Mouse (Mus musculus) ES-Bruce4 (cell line): ENCODE measurements around the gene Evx1. TPM values are rescaled to one million over a fixed set of nuclear protein-coding genes. Genes with fewer than 3 reads are reported as not detected.

Source experiments
- H3K27ac ChIP-seq: 2 replicates; pipeline ENCODE4 v1.5.1; 2012; ENCODE audit warnings: low read length, inconsistent platforms; ENCODE audit not compliant: insufficient read depth
- H3K27me3 ChIP-seq: 2 replicates; pipeline ENCODE4 v1.6.1; 2012; ENCODE audit warnings: mild to moderate bottlenecking, low read length, inconsistent platforms; ENCODE audit not compliant: control insufficient read depth, poor library complexity, insufficient read depth, severe bottlenecking
- H3K36me3 ChIP-seq: 2 replicates; pipeline ENCODE4 v1.6.1; 2012; ENCODE audit warnings: inconsistent platforms, mild to moderate bottlenecking, low read length, moderate library complexity; ENCODE audit not compliant: control insufficient read depth, poor library complexity, insufficient read depth, severe bottlenecking
- H3K4me1 ChIP-seq: one replicate; pipeline ENCODE4 v1.8.1; 2011; ENCODE audit warnings: low read length; ENCODE audit not compliant: control insufficient read depth, insufficient read depth
- H3K4me3 ChIP-seq: 2 replicates; pipeline ENCODE4 v1.5.1; 2011; ENCODE audit warnings: low read depth, mild to moderate bottlenecking, low read length
- H3K9ac ChIP-seq: 2 replicates; pipeline ENCODE4 v1.6.1; 2012; ENCODE audit warnings: low read depth, mild to moderate bottlenecking, inconsistent platforms; ENCODE audit not compliant: poor library complexity, severe bottlenecking
- H3K9me3 ChIP-seq: replicated peaks from 2 replicates; pipeline ENCODE4 v1.6.1; 2012; ENCODE audit warnings: mild to moderate bottlenecking, low read length, inconsistent platforms; ENCODE audit not compliant: control insufficient read depth, poor library complexity, insufficient read depth, severe bottlenecking
- CTCF ChIP-seq: IDR thresholded peaks from one replicate; pipeline ENCODE4 v1.8.1; 2011; ENCODE audit warnings: low read depth, low read length
- EP300 ChIP-seq: IDR thresholded peaks from 2 replicates; pipeline ENCODE4 v1.6.1; 2011; ENCODE audit warnings: low read depth, low read length; ENCODE audit not compliant: insufficient read depth
- POLR2A ChIP-seq: IDR thresholded peaks from one replicate; pipeline ENCODE4 v1.8.1; 2011; ENCODE audit warnings: low read length; ENCODE audit not compliant: insufficient read depth
- polyA plus RNA-seq: library from polyadenylated mRNA; stranded (reverse); fragments of >200 nt; gene quantifications from 2 replicates; pipeline ENCODE4 v1.2.4, GENCODE M21; 2011; ENCODE audit warnings: low read depth; ENCODE audit not compliant: missing spikeins, insufficient read depth, insufficient read length

The Evx1 gene
- polyA plus RNA-seq, 1 experiment, result 0.63 TPM

GRCm38 (mm10) chr6:52281084-52281483, 32.2 kb upstream of the Evx1 start:
- peaks cover 5% of the 10 kb centered on the region; the same call in 1 of the 2 replicates for H3K27me3 ChIP-seq
- no peaks in the 10 kb centered on the region for H3K4me1 ChIP-seq
- no peak for TF ChIP-seq POLR2A
- no peak for TF ChIP-seq CTCF
- no peak for TF ChIP-seq EP300
- no peak overlapping the region for H3K27ac ChIP-seq
- no peaks in the 10 kb centered on the region for H3K9me3 ChIP-seq
- H3K9ac ChIP-seq, result no peak overlapping the region
- H3K36me3 ChIP-seq, result no peaks in the 10 kb centered on the region
- H3K4me3 ChIP-seq, result no peak overlapping the region

GRCm38 (mm10) chr6:52283896-52284295, 29.4 kb upstream of the Evx1 start:
- H3K9me3 ChIP-seq, result no peaks in the 10 kb centered on the region
- no peaks in the 10 kb centered on the region for H3K36me3 ChIP-seq
- no peak overlapping the region for H3K9ac ChIP-seq
- H3K27me3 ChIP-seq, result no peaks in the 10 kb centered on the region
- no peaks in the 10 kb centered on the region for H3K4me1 ChIP-seq
- H3K27ac ChIP-seq, result no peak overlapping the region
- no peak for TF ChIP-seq EP300
- H3K4me3 ChIP-seq, result no peak overlapping the region

GRCm38 (mm10) chr6:52290186-52290585, 23.1 kb upstream of the Evx1 start:
- H3K4me1 ChIP-seq, result no peaks in the 10 kb centered on the region
- H3K36me3 ChIP-seq, result no peaks in the 10 kb centered on the region
- no peaks in the 10 kb centered on the region for H3K9me3 ChIP-seq
- H3K27me3 ChIP-seq, result peaks cover 8% of the 10 kb centered on the region; the same call in 1 of the 2 replicates
- no peak overlapping the region for H3K4me3 ChIP-seq
- no peak overlapping the region for H3K9ac ChIP-seq
- TF ChIP-seq EP300, result no peak
- TF ChIP-seq CTCF, result no peak
- no peak for TF ChIP-seq POLR2A
- H3K27ac ChIP-seq, result no peak overlapping the region

GRCm38 (mm10) chr6:52291021-52291860, 22.1 kb upstream of the Evx1 start:
- Histone ChIP-seq H3K9ac (peak overlapping the region; percentile 34), H3K4me1 (no peaks in the 10 kb centered on the region), H3K4me3 (peak overlapping the region; percentile 51), H3K36me3 (no peaks in the 10 kb centered on the region), H3K27me3 (peaks cover 8% of the 10 kb centered on the region; the same call in 1 of the 2 replicates), H3K9me3 (no peaks in the 10 kb centered on the region), H3K27ac (no peak overlapping the region)
- TF ChIP-seq EP300 (no peak), CTCF (no peak), POLR2A (no peak)

- H3K27ac ChIP-seq, result no peak overlapping the region
- no peaks in the 10 kb centered on the region for H3K36me3 ChIP-seq
- H3K4me3 ChIP-seq, result no peak overlapping the region
- TF ChIP-seq POLR2A (no peak), CTCF (no peak), EP300 (no peak)
- no peaks in the 10 kb centered on the region for H3K4me1 ChIP-seq
- no peaks in the 10 kb centered on the region for H3K9me3 ChIP-seq
- H3K9ac ChIP-seq, result no peak overlapping the region
- peaks cover 8% of the 10 kb centered on the region; the same call in 1 of the 2 replicates for H3K27me3 ChIP-seq
Observed at GRCm38 (mm10) chr6:52292328-52292727, 21.0 kb upstream of the Evx1 start.

GRCm38 (mm10) chr6:52294616-52295015, 18.7 kb upstream of the Evx1 start:
- H3K27ac ChIP-seq, result no peak overlapping the region
- H3K36me3 ChIP-seq, result no peaks in the 10 kb centered on the region
- H3K4me1 ChIP-seq, result no peaks in the 10 kb centered on the region
- no peak overlapping the region for H3K4me3 ChIP-seq
- H3K9ac ChIP-seq, result no peak overlapping the region
- peaks cover 8% of the 10 kb centered on the region; the same call in 1 of the 2 replicates for H3K27me3 ChIP-seq
- TF ChIP-seq POLR2A (no peak), CTCF (no peak), EP300 (no peak)
- H3K9me3 ChIP-seq, result no peaks in the 10 kb centered on the region
